Comparison of ENCODE assay signal across 14 mouse cellular contexts in genomic region chr9:121433745-121434528, GRCm38 (mm10).
DNase-seq lines count a peak whose midpoint lies in the region; ATAC-seq and TF ChIP-seq lines count a peak whose summit lies in the region.
"Had no signal": no experiment of that assay in that cellular context is flagged by ENCODE, and none has a peak within 500 bp of the region (broad histone marks: within the 10 kb centered on the region; RNA-seq: fewer than 3 reads in every experiment).

No protein-coding gene starts in this region.

- no peak for TF ChIP-seq CTCF in liver, adult 2 months (IDR thresholded peaks at IDR 0.05; ENCODE audit: low read depth, low read length)

- WGBS in heart, embryonic 15.5 days = 70% methylated on average over 15 of the region's 15 CpGs
- WGBS in liver, adult 2 months = 29% methylated on average over 15 of the region's 15 CpGs
- WGBS in liver, embryonic 16.5 days (ENCODE audit: insufficient replicate concordance) = 69% methylated on average over 15 of the region's 15 CpGs

- DNase-seq in adrenal gland, adult 2 months = peak; percentile 31
- no peak for DNase-seq in adrenal gland, postnatal 25 days
- DNase-seq in heart, postnatal 36 days = no peak
- peak; percentile 57 for DNase-seq in liver, adult 2 months (ENCODE audit: extremely low read depth, low read depth, low spot score)
- no peak for DNase-seq in liver
- no peak for DNase-seq in right cerebral cortex, adult 2 months (ENCODE audit: low spot score in 2 of 2)
- DNase-seq: gastrocnemius, postnatal 36 days; thymus, adult 18-20 months had no signal

- TF ChIP-seq POLR2A in liver, adult 2 months (IDR thresholded peaks at IDR 0.05; ENCODE audit: extremely low read depth, insufficient read depth, low read length) = no peak

- H3K79me2 ChIP-seq in liver, adult 2 months (ENCODE audit: control insufficient read depth, insufficient read depth, low read length) = peaks cover 37% of the 10 kb centered on the region; the same call in 1 of the 2 replicates

- no peak overlapping the region; the same call in 1 of the 2 replicates for H3K9ac ChIP-seq in heart, embryonic 15.5 days
- H3K9ac ChIP-seq in liver, adult 2 months (ENCODE audit: low read depth, low read length) = no peak overlapping the region
- no peak overlapping the region for H3K9ac ChIP-seq in liver, embryonic 16.5 days (ENCODE audit: low read depth, low read length)
- H3K9ac ChIP-seq: limb, embryonic 15.5 days had no signal

- H3K9me3 ChIP-seq in heart, embryonic 15.5 days (replicated peaks) = no peaks in the 10 kb centered on the region
- H3K9me3 ChIP-seq in liver, embryonic 16.5 days (replicated peaks; ENCODE audit: control insufficient read depth, low read length) = no peaks in the 10 kb centered on the region
- H3K9me3 ChIP-seq: embryonic facial prominence, embryonic 10.5 days; limb, embryonic 15.5 days; megakaryocyte, embryonic 14.5 days had no signal

- no peaks in the 10 kb centered on the region for H3K36me3 ChIP-seq in heart, embryonic 15.5 days
- peaks cover 3% of the 10 kb centered on the region; the same call in 1 of the 2 replicates for H3K36me3 ChIP-seq in liver, adult 2 months (ENCODE audit: control insufficient read depth, insufficient read depth, low read length)
- no peaks in the 10 kb centered on the region for H3K36me3 ChIP-seq in liver, embryonic 16.5 days (ENCODE audit: control insufficient read depth, insufficient read depth)

- peak overlapping the region; percentile 51; the same call in 1 of the 2 replicates for H3K27ac ChIP-seq in heart, embryonic 15.5 days
- H3K27ac ChIP-seq in liver, adult 2 months (replicated peaks; ENCODE audit: insufficient read depth, low read depth, low read length) = no peak overlapping the region
- 0 out of 2 replicates have a peak overlapping the region, but pooled peaks have one; percentile 26 for H3K27ac ChIP-seq in liver, embryonic 16.5 days (ENCODE audit: low read length)
- H3K27ac ChIP-seq: embryonic facial prominence, embryonic 10.5 days; left cerebral cortex, adult 2 months; limb, embryonic 15.5 days had no signal

- no peak overlapping the region for H3K4me2 ChIP-seq in heart, embryonic 15.5 days
- H3K4me2 ChIP-seq in liver, embryonic 16.5 days (ENCODE audit: low read depth, low read length) = no peak overlapping the region
- H3K4me2 ChIP-seq: limb, embryonic 15.5 days had no signal

- H3K4me1 ChIP-seq in heart, embryonic 15.5 days (replicated peaks) = peaks cover 55% of the 10 kb centered on the region
- H3K4me1 ChIP-seq in liver, adult 2 months (ENCODE audit: control insufficient read depth, insufficient read depth, low read length) = peaks cover 14% of the 10 kb centered on the region
- peaks cover 26% of the 10 kb centered on the region for H3K4me1 ChIP-seq in liver, embryonic 16.5 days (ENCODE audit: control insufficient read depth, low read depth, low read length)

- intact Hi-C loops in heart, postnatal 36 days (cut with DNase I) = loop anchor here (2.0 kb wide), 1 partner anchor 37 kb away; no protein-coding TSS in a partner anchor

- H3K27me3 ChIP-seq in heart, embryonic 15.5 days = no peaks in the 10 kb centered on the region
- no peaks in the 10 kb centered on the region for H3K27me3 ChIP-seq in liver, adult 2 months (ENCODE audit: control insufficient read depth, insufficient read depth, low read length)
- no peaks in the 10 kb centered on the region for H3K27me3 ChIP-seq in liver, embryonic 16.5 days (ENCODE audit: control insufficient read depth, insufficient read depth, low read depth, low read length)
- H3K27me3 ChIP-seq: limb, embryonic 15.5 days had no signal

- ATAC-seq in heart, embryonic 15.5 days (replicated peaks; ENCODE audit: insufficient number of reproducible peaks, insufficient read depth, low FRiP score, low read depth) = no peak
- peak; percentile 50 for ATAC-seq in liver, embryonic 16.5 days (ENCODE audit: low read depth)

- no peak overlapping the region for H3K4me3 ChIP-seq in heart, embryonic 15.5 days
- H3K4me3 ChIP-seq in liver, adult 2 months (ENCODE audit: insufficient read depth, low read depth, low read length) = no peak overlapping the region
- no peak overlapping the region for H3K4me3 ChIP-seq in liver, embryonic 16.5 days (ENCODE audit: low read depth, low read length)
- H3K4me3 ChIP-seq: embryonic facial prominence, embryonic 10.5 days; left cerebral cortex, adult 2 months; limb, embryonic 15.5 days; megakaryocyte, embryonic 14.5 days had no signal

Comparison
In these comparisons a context has a peak if more than half of its experiments do, and no peak if none do; other contexts are left out.
1. DNase-seq: peak in adrenal gland, adult 2 months (single experiment) and liver, adult 2 months (single experiment); none in adrenal gland, postnatal 25 days (single experiment), heart, postnatal 36 days (0 of 2), liver (single experiment) and right cerebral cortex, adult 2 months (0 of 2).